Mouse (Mus musculus) cerebellum, adult (tissue): Measurements from ENCODE around the gene Gm21970.
"Not testable (repeated sequence)": the region's sequence is repeated elsewhere in the genome, so short reads cannot be mapped to it uniquely, and the experiment has no call there.

Experiments
- ATAC-seq: cut with Nextera tagmentation; 2 replicates; pipeline ENCODE4 v1.9.2; 2017; ENCODE audit warnings: mild to moderate bottlenecking, moderate library complexity, mixed read lengths; ENCODE audit not compliant: insufficient number of reproducible peaks, low FRiP score, low TSS enrichment

The Gm21970 gene

GRCm38 (mm10) chr16:91434119-91434518 is 42.6 kb downstream of the Gm21970 start:
- no peak for ATAC-seq

DNA sequence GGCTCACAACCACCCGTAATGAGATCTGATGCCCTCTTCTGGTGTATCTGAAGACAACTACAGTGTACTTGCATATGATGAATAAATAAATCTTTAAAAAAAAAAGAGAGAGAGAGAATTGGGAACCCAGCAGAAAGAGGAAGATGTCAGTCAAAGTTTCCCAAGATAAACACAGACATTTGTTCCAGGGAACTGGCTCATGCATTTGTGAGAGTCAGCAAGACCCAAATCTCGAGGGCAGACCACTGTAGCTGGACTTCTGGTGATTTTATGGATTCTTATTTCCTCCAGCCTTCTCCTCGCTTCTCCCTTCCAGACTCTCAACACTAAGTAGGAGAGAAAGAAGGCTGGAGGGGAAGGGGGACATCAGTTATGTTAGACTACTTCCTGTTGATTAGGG is 46.6 kb downstream of the Gm21970 start:
- no peak for ATAC-seq

GRCm38 (mm10) chr16:91438599-91438998 is 47.1 kb downstream of the Gm21970 start:
- not testable (repeated sequence) for ATAC-seq

DNA sequence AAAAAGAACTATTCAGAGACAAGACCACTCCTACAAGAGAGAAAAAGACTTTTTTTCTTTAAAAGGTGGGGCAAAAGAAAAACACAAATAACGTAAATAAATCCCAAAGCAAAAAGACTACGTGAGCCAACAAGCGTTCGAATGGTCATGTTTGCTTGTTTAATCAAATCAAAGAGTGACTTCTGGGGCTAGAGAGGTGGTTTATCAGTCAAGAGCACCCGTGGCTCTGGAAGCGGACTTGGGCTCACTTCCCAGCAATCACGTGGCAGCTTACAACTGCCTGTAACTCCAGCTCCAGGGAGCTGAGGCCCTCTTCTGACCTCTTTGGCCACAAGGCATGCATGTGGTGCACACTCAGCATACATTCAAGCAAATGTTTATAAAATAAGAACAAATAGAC is 49.8 kb downstream of the Gm21970 start:
- no peak for ATAC-seq

DNA sequence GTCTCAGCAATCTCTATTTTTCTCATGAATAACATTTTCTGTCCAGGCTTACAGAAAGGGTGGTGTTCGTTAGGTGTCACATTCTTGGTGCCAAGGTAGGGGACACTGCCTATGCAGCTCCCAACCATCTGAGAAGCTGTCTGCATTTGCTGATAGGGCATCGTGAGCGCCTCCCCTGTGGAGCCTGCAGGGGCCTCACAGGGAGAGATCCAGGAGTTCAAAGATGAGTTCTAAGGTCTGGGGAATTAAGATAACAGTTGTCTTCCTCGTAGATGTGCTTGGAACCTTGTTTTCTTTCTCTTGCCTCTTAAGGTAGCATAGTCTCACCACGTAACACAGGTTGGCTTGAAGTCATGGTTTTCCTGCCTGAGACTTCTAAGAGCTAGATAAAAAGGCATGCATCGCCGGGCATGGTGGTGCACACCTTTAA is 50.3 kb downstream of the Gm21970 start:
- ATAC-seq, result no peak

DNA sequence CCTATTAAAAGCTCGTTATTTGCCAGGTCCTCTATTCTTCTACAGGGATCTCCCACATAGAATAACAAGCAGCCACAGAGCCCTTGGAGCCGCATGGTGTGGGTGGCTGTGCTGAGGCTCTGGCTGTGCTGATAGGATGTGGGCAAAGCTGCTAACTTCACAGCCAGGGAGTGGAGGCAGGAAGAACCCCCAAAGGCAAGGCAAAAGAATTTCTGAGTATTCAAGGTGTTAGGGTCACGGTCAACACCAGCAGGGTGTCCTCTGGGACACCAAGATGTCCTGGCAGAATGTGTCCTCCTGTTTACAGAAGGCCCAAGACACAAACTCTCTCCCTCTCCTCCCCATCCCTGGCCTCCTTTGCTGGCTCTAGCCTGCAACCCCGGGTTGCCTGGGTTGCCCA is 50.9 kb downstream of the Gm21970 start:
- no peak for ATAC-seq

DNA sequence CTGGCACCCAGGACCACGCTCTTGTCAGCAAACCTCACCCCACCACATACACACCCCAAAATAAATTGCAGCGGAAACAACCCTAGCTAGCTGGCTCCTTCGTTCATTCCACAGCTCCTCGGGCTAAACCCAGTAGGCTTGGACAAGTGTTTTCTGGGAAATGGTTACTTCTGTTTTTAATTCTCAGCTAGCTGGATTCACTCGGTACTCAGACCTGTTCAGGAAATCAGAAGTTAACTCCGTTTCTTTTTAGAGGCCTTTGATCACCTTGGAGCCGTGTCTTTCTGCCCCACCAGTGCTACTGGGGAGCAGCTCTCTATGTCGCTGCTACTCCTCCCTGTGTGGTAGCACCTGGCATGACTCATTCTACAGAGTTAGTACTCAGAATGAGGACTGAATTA is 51.7 kb downstream of the Gm21970 start:
- ATAC-seq, result no peak

DNA sequence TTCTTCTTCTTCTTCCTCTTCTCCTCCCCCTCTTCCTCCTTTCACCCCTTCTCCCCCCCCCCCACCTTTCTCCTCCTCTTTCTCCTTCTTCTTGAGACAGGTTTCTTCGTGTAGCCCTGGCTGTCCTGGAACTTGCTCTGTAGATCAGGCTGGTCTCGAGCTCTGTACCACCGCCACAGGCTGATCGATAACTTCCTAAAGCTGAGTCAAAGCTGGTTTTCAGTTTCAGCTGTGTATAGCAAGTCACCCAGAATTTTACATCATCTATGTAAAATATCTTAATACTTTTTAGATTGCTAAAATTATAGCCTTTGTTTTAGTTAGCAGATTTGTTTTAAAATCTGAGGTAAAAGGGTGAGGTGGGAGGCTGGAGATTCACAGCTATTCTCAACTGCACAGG is 53.3 kb downstream of the Gm21970 start:
- no peak for ATAC-seq

- ATAC-seq, result no peak
Observed at GRCm38 (mm10) chr16:91445566-91445965, 54.0 kb downstream of the Gm21970 start.

GRCm38 (mm10) chr16:91446778-91447511 is 55.4 kb downstream of the Gm21970 start:
- no peak for ATAC-seq

DNA sequence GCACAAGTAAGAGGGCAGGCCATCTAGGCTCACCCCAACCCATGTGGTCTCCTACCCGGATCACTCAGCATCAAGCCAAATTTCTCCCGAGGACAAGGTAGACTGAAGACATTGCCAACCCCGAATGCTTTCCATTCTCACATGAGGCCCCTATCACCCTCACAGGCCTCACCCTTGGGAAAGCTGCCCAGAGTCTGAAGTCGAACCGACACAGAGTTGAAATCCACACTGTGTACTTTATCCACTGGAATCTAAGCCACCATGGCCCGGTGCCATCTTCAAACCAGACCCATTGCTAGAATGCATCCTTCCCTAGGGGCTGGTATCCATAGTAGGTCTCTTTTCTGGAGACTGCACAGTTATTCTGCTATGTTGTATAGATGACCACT is 56.0 kb downstream of the Gm21970 start:
- no peak for ATAC-seq

DNA sequence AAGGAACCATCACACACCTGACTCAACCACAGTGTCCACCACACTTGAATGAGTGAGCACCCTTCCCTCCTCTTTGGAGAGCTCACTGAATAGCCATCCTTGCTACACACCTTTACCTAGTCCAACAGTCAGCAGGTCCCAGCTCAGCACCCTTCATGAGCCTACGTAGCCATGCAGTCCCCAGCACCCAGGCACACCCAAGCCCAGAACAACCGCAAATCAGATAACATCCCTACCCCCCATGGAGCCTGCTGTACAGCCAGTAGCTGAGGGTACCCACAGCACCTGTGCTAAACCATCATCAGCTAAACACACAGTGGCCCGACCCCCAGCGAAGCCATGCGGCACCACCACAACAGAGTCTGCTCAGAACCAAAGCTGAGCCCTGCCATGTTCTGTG is 56.6 kb downstream of the Gm21970 start:
- no peak for ATAC-seq

- ATAC-seq, result no peak
Observed at GRCm38 (mm10) chr16:91448895-91449294, 57.4 kb downstream of the Gm21970 start.

DNA sequence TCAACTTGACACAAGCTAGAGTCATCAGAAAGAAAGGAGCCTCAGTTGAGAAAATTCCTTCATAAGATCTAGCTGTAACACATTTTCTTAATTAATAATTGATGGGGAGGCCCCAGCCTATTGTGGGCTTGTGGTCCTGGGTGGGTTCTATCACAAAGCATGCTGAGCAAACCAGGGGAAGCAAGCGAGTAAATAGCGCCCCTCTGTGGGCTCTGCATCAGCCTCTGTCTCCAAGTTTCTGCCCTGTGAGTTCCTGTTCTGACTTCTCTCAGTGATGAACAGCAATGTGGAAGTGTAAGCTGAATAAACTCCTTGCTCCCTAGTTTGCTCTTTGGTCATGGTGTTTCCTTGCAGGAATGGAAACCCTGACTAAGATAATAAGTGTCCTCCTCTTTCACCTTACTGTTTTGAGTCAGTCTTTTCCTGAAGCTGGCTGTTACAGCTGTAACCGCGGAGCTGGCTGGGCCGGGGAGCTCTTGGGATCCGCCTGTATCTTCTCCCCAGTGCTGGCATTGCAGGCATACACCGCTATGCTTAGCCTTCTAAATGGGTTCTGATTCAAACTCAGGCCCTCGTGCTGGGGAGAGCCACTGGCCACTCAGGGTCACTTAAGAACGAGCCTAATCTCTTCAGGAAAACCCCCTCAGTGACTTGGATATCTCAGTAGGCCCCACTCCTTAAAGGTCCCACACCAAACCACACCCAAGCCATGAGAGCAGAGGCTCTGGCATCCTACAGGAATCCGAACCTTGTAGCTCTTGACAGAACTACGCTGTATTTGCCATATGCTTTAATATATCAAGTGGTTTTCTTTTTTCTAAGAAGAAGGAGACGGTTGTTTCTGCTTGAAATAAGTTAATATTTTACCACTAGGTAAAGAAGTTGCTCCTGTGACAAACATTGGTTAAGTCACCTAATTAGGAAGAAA is 58.9 kb downstream of the Gm21970 start:
- ATAC-seq, result no peak

DNA sequence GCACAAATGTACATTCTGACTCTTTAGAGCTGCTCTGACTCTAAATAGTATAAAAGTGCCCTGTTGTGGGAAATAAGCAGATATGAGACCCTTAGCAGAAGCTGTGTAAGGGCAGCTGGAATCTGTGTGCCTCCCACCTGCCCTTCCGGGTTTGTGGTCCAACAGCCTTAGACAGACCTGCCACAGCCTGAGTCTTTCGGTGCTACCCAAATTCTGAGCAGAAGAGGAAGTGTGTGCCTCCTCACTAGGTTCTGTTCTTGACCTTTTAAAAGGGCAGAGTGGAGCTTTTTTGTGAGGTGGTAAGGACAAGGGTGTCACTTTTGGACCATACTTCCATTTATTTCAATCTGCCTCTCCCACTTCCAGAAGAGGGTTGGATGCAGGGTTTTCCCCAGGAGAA is 60.4 kb downstream of the Gm21970 start:
- no peak for ATAC-seq

- no peak for ATAC-seq
Observed at GRCm38 (mm10) chr16:91452363-91452896, 60.9 kb downstream of the Gm21970 start.

GRCm38 (mm10) chr16:91455868-91456267 is 64.3 kb downstream of the Gm21970 start:
- ATAC-seq, result no peak

DNA sequence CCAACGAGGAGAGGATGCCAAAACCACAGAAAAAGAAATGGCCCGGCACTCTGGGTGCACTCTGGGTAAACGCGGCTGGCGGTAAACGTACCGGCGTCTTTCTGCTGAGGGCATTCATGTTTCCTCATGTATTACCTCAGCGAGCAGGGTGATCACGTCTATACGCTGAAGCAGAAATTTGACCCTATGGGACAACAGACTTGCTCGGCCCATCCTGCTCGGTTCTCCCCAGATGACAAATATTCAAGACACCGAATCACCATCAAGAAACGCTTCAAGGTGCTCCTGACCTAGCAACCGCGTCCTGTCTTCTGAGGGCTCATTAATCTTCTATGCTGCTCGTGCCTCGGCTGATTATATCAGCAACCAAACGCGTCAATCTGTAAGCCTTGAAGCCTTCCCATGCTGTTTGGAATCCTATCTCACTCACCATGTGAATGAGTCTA is 66.8 kb downstream of the Gm21970 start:
- no peak for ATAC-seq

DNA sequence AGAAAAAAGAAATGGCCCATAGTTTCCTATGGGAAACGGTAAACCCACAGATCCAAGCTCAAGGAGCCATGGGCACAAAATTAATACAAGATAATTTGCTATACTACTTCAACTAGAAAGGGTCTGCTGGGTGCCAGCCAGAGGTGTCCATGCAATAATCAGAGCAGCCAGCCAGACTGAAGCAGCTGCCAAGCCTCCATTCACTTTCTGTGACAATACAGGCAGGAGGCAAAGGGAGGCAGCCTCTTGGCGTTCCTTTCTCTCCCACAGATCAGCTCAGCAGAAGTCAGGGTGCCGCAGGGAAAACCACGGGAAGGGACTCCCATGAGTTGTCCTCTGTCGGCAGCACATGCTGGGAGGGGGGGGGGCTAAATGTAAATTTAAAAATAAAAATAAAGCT is 67.5 kb downstream of the Gm21970 start:
- no peak for ATAC-seq

DNA sequence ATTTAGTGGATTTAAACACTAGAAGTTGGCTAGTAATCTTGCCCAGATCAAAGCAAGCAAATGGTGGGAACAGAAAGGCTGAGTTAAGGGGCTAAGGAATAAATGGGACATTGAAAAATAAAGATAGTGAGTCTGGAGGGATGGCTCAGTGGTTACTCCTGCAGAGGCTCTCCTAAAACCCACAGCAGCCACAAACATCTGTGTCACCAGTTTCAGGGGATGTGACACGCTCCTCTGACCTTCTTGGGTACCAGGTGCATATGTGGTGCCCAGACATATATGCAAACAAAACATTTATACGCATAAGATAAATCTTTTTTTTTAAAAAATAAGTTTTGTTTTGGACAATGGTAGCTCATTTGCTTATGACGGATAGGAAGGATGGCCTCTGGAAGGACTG is 67.9 kb downstream of the Gm21970 start:
- no peak for ATAC-seq

DNA sequence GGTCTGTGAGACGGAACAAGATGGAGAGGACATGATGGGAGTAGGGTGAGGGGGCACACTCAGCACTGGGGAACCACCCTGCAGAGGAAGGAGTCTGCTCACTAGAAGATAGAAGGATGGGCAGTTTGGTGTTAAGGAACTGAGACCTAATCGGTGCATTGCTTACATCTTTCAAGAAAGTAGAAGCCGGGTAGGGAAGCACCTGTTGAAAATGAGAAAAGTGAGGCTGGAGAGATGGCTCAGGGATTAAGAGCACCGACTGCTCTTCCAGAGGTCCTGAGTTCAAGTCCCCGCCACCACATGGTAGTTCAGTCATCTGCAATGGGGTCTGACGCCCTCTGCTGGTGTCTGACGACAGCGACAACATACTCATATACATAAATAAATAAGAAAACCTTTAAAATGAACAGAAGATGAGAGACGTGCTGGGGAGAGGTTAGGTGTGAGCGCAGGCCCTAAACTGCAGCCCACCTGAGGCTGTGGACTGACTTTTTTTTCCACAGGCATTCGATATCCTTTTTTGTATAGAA is 68.4 kb downstream of the Gm21970 start:
- no peak for ATAC-seq
